Mouse (Mus musculus) lung, postnatal 0 days (tissue): ENCODE measurements around the gene Tmem248.

Experiments used
- CTCF ChIP-seq: IDR thresholded peaks from 2 replicates; pipeline ENCODE4 v1.5.1; 2016; ENCODE audit warnings: antibody characterized with exemption, mild to moderate bottlenecking
- EP300 ChIP-seq: IDR thresholded peaks from 2 replicates; pipeline ENCODE4 v1.6.1; 2016; ENCODE audit warnings: antibody characterized with exemption, mild to moderate bottlenecking, control low read depth

- TF ChIP-seq CTCF (no peak), EP300 (no peak)
Observed at GRCm38 (mm10) chr5:130283079-130283732, 66.3 kb downstream of the Tmem248 start.
